Mouse (Mus musculus) CH12.LX (cell line): ENCODE measurements around the gene Ankfn1.

Experiments
- BHLHE40 ChIP-seq: IDR thresholded peaks from 2 replicates; pipeline ENCODE4 v1.6.1; 2011; ENCODE audit warnings: mild to moderate bottlenecking, low read depth, low read length, improper control_type of control experiment
- CTCF ChIP-seq, 2 experiments: IDR thresholded peaks in 1 of 2; conservative IDR thresholded peaks in 1 of 2; 2 replicates each; pipeline ENCODE4 v1.5.1; 2011 to 2012; ENCODE audit warnings: low read depth in 2 of 2, low read length in 2 of 2, improper control_type of control experiment in 1 of 2, inconsistent platforms in 1 of 2, mild to moderate bottlenecking in 1 of 2, moderate library complexity in 1 of 2
- E2F4 ChIP-seq: IDR thresholded peaks from 2 replicates; pipeline ENCODE4 v1.6.1; 2011; ENCODE audit warnings: low read depth, low read length, improper control_type of control experiment; ENCODE audit not compliant: insufficient replicate concordance
- EP300 ChIP-seq: IDR thresholded peaks from 2 replicates; pipeline ENCODE4 v1.6.1; 2011; ENCODE audit warnings: low read length, improper control_type of control experiment
- HCFC1 ChIP-seq: IDR thresholded peaks from 2 replicates; pipeline ENCODE4 v1.6.1; 2012; ENCODE audit warnings: low read depth, mild to moderate bottlenecking, inconsistent platforms, low read length, improper control_type of control experiment
- MEF2A ChIP-seq: IDR thresholded peaks from 2 replicates; pipeline ENCODE4 v1.6.1; 2014; ENCODE audit warnings: low read depth, mild to moderate bottlenecking, inconsistent platforms, low read length, improper control_type of control experiment, borderline replicate concordance
- POLR2A ChIP-seq: IDR thresholded peaks from 2 replicates; pipeline ENCODE4 v1.6.1; 2011; ENCODE audit warnings: low read depth, mild to moderate bottlenecking, improper control_type of control experiment, low read length
- RCOR1 ChIP-seq: conservative IDR thresholded peaks from 2 replicates; pipeline ENCODE4 v1.6.1; 2012; ENCODE audit warnings: low read depth, mild to moderate bottlenecking, inconsistent platforms, low read length, improper control_type of control experiment
- UBTF ChIP-seq: IDR thresholded peaks from 2 replicates; pipeline ENCODE4 v1.6.1; 2012; ENCODE audit warnings: low read depth, mild to moderate bottlenecking, inconsistent platforms, low read length, improper control_type of control experiment, moderate library complexity
- ZC3H11A ChIP-seq: IDR thresholded peaks from 2 replicates; pipeline ENCODE4 v1.6.1; 2012; ENCODE audit warnings: low read depth, mild to moderate bottlenecking, inconsistent platforms, low read length, improper control_type of control experiment
- ZNF384 ChIP-seq: IDR thresholded peaks from 2 replicates; pipeline ENCODE4 v1.6.1; 2012; ENCODE audit warnings: low read depth, low read length, improper control_type of control experiment, inconsistent platforms

DNA sequence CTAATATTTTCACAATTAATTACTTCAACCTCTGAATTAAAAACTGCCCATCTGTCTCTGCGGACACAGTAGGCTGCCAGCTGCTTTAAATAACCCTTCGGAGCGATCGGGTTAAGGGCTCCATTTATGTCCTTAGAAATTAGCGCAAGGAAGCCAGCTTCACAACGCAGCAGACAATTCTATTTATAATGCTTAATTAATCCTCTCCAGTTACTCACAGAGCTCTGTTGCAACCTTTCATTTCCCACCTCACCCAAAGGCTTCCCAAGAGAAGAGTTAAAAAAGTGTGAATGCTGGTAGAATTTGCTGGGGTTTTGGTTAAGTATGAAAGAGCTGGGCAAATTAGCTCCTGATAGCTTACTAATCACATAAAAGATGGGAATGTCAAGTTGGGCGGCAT, 275.7 kb downstream of the Ankfn1 start:
- TF ChIP-seq EP300 = no peak
- TF ChIP-seq MEF2A = no peak
- no peak for TF ChIP-seq CTCF (conservative IDR thresholded peaks at IDR 0.05 in 1 of 2, IDR thresholded peaks at IDR 0.05 in 1 of 2; ENCODE audit: low read depth in 2 of 2, low read length in 2 of 2)
- no peak for TF ChIP-seq UBTF
- no peak for TF ChIP-seq BHLHE40
- no peak for TF ChIP-seq E2F4
- no peak for TF ChIP-seq RCOR1
- TF ChIP-seq ZNF384 = no peak
- no peak for TF ChIP-seq POLR2A
- TF ChIP-seq ZC3H11A = no peak
- no peak for TF ChIP-seq HCFC1
